Mouse (Mus musculus) cortical plate, adult 2 months (tissue): ENCODE data around the gene Prkar2b.

Experiments
- CTCF ChIP-seq: fragments of 200-500 bp; IDR thresholded peaks from 2 replicates; pipeline ENCODE4 v1.5.1; 2011; ENCODE audit warnings: mild to moderate bottlenecking, control low read depth, low read length; ENCODE audit not compliant: insufficient read depth; ENCODE audit errors: extremely low read depth
- POLR2A ChIP-seq: fragments of 200-500 bp; IDR thresholded peaks from 2 replicates; pipeline ENCODE4 v1.6.1; 2011; ENCODE audit warnings: mild to moderate bottlenecking, low read length, control low read depth; ENCODE audit not compliant: insufficient read depth; ENCODE audit errors: extremely low read depth

- TF ChIP-seq POLR2A (no peak), CTCF (no peak)
These were observed 71.4 kb downstream of the Prkar2b start for GRCm38 (mm10) chr12:31989726-31990125.
